Mouse (Mus musculus) heart, postnatal 10 days (tissue): ENCODE results near the gene Slc22a18. TPM values are rescaled to one million over a fixed set of nuclear protein-coding genes. Genes with fewer than 3 reads are reported as not detected.

Source experiments
- DNase-seq, 2 experiments: peaks; one replicate each; pipeline ENCODE4 v3.0.0; 2021
- intact Hi-C: fragments of 180-260 bp; cut with DNase I; formaldehyde crosslinking; loops from one replicate; pipeline ENCODE4 v1.15.1; 2025
- total RNA-seq, 2 experiments: library from RNA; stranded (reverse); gene quantifications; 2 replicates each; pipeline ENCODE4 v1.2.3; 2021

The Slc22a18 gene
- total RNA-seq, 2 experiments from 2014 or later = 0.43 to 0.50 TPM

GRCm38 (mm10) chr7:143548231-143548961 is 74.9 kb downstream of the Slc22a18 start:
- intact Hi-C loops = no loop called here
- DNase-seq = no peak

Other genes starting within 250 kb of the Slc22a18 start
- gene Cdkn1c, start 12.7 kb upstream of the Slc22a18 start, total RNA-seq = 10 to 100 TPM; 47.2 to 48.0 TPM
- gene Phlda2, start 29.4 kb downstream of the Slc22a18 start, total RNA-seq = not detected
- 100 to 1,000 TPM; 192 to 197 TPM for gene Nap1l4, start 75.4 kb downstream of the Slc22a18 start, total RNA-seq
- 10 to 100 TPM; 20.3 to 26.8 TPM for gene Cars, start 126.4 kb downstream of the Slc22a18 start, total RNA-seq
- gene Tnfrsf26, start 155.0 kb downstream of the Slc22a18 start, total RNA-seq = 1 to 10 TPM; 1.0 to 1.1 TPM
- gene Tnfrsf22, start 175.9 kb downstream of the Slc22a18 start, total RNA-seq = 1 to 10 TPM; 2.5 to 3.2 TPM
- gene Tnfrsf23, start 212.1 kb downstream of the Slc22a18 start, total RNA-seq = 1 to 10 TPM; 2.4 to 2.6 TPM